Mouse (Mus musculus): ENCODE results near the gene Cebpb.

Cebpb gene

DNA sequence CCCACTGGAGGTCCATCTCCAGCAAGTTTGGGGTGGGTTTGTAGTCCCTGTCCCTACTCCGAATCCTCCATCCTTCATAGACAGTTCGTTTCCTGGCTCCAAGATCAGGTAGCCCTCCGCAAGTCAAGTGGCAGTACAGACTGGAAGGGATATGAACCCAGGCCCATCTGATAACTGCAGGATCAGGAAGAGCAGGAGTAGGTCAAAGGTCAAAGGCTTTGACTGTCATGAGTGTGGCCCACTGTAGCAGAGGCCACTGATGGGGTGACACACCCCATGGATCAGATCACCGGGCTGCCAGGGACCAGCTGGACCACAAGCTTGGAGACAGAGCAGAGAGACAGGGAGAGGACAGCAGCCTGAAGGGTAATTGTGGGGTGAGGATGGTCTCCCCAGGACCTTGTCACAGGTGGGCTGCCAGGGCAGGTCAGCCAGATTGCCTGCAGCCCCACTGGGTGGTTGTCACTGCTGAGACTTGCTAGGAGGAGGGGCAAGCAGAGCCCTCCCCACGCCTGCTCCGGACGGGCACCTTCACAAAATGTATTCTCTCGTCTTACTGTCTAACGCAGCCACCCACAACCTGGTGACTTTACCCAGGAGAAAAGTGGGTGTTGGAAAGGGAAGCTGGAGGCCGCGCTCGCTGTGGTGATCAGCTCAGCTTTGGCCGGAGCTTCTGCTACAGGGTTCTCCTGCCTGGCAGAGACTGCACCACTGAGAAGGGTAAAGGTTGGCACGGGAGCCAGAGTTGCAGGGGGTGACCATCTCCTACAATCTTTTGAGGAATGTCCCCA is 3.4 kb downstream of the Cebpb start:
- no peak for DNase-seq

DNA sequence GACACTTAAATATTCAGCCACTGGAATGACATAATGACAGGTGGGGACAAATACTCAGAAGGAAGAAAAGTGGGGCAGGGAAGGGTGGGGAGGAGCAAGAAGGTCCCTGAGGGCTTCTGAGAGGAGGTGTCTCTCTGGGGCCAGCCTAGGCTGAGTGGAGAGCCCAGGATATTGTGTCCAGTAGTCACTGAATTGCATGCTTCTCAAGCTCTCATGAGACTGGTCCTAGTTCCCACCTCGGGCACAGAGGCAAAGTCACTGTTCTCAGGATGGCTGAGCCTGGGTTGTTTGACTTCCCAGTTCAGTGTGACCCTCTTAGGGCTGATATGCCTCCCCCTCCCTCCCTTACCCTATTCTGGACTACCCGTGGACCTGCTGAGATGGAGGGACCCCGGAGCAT is 4.1 kb downstream of the Cebpb start:
- no peak for DNase-seq

DNA sequence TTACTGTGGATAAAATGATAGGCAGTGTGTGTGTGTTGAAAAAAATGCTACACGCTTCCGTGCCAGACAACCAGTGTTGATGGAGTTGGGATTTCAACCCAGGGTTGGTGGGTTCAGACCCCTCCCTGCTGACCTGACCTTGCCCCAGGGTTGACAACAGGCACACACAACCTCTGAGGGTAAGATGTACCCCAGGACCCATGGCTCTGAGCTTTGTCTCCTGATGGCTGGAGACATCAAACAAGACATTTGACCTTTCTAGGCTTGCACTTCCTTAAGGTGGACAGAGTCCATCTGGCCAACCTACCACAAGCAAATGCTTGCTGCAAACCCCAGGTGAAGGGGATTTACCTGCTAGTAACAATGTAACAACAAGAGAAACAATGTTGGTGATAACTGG is 4.8 kb downstream of the Cebpb start:
- no peak for DNase-seq

DNA sequence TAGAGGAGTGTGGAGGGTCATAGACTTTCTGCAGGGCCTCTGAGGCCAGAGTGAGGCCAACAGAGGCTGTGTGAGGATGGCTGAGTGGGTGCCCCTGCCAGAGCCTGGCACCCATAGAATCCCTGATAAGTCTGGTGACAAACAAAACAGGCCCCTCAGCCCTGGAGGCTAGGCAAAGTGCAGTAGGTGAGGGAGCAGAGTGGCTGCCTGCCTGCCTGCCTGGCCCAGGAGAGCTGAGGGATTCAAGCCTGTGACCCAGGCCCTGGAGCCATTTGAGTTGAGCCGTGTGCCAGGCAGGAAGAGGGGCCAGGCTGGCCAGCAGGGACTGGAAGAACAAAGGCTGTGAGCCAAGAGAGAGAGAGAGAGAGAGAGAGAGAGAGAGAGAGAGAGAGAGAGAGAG is 5.5 kb downstream of the Cebpb start:
- DNase-seq = no peak

DNA sequence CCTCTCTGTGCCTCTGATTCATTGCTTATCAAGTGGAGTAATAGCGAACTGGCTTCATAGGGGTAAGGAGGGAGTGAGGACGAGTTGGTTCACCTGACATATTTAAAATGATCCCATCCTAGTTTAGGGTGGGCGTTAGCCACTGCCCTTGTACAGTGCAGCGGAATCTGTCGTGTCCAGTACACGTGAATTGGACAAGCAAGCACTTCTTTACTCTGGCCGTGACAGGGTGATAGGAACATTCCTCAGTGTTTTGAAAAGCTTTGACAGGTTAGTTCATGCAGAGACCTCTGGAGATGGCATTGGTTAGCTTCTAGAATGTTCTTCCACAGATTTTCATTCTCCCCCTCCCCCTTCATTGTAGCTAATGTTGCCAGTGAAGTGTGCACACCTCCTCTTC is 6.2 kb downstream of the Cebpb start:
- DNase-seq = no peak

DNA sequence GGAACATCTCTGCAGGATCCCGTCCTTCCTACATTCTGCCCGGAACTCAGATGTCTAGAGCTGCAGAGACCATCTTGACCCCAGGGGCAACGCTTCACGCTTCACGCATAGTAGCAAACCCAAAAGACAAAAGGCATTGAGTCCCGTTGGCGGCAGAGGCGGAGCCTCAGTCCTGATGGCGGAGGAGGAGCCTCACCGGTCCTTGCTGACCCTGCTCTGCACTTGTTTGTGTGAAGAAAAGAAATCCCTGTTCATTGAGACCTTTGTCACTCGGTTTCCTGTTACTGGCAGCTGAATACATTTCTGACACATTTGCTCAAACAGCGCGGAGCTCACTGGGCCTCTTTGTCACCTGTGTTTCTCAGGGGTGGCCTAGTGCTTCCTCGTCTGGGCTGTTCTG is 6.8 kb downstream of the Cebpb start:
- no peak for DNase-seq

DNA sequence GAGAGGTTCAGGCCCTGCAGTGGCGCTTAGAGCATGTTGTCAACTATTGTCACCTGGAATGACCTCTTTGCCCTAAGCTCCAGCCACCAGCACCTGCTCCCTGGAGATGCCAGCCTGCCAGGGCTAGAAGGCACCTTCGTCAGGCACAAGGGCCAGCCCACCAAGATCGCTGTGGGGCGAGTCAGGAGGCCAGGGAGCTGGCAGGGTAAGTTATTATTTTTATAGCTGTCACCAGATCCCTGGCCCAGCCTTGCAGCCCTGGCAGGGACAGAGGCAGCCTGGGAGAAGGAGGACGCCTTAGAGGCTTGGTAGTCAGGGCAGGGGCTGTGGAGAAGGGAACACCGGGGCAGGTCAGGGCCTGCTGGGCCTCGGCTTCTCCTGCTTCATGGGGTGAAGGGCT is 7.4 kb downstream of the Cebpb start:
- no peak for DNase-seq

DNA sequence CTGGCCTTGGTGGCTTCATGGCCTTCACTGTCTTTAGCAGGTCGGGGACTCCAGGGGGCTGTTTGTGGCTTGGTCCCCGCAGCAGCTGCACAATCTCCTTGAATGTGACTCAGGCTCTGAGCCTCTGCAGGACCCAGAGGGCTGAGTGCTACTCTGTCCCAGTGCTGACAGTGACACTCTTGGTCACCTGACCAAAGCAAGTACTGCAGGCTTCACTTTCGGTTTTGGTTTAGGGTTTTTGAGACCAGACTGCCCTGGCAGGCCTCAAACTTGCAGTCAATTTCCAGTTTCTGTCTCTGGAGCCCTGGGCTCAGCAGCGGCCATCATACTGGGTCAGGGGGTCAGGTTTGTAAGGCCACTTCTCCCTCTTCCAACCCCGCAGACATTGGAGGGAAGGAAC is 9.2 kb downstream of the Cebpb start:
- DNase-seq = peak; percentile 34 to 52

DNA sequence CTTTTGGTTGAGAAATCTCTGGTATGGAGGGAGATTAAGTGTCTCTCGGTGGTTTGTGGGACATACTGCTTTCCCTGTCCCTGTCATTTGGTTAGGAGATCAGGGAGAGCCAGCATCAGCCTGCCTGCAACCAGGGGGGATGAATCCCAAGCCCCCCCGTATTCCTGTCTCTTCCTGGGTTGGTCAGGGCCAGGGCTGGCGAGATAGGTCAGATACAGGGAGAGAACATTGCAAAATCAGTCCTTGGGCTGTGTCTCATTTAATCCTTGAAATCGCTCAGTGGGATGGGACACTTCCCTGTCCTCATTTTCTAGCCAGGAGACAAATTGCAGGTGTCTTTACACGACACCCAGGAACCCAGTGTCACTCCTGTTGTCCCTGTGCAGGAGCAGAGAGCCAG is 11.3 kb downstream of the Cebpb start:
- no peak for DNase-seq

DNA sequence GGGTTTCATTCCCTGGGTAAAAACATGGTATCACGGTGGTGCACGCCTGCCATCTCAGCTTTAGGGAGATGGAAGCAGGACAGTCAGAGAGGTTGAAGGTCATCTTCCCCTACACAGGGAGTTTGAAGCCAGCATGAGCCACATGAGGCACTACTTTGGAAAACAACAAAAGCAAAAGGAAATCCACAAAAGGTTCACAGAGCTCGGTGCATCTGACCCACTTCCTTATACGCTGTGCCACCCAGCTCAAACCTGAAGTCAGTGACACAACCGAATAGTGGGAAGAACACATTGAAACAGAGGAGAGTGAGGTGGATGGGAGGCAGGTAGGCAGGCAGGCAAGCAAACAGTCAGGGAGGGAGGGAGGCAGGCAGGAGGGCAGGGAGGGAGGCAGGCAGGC is 12.8 kb downstream of the Cebpb start:
- no peak for DNase-seq

DNA sequence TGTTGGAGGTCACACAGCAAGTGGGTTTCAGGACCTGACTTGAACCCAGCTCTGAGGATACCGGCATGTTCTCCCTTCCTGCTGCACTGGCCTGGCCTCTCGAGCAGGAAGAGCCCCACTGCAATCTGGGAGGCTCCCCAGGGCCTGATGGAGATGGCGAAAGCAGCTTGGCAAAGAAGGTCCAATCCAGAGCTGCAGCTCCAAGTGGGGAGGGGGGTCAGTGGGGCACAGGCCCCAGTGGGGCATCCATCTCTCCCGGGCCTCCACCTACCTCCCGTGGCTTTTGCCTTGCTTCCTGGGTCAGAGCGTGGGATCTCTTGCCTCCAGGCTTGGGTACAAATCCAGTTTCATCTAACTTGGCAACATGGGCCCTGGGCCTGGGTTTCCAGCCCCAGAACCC is 13.4 kb downstream of the Cebpb start:
- DNase-seq = no peak

DNA sequence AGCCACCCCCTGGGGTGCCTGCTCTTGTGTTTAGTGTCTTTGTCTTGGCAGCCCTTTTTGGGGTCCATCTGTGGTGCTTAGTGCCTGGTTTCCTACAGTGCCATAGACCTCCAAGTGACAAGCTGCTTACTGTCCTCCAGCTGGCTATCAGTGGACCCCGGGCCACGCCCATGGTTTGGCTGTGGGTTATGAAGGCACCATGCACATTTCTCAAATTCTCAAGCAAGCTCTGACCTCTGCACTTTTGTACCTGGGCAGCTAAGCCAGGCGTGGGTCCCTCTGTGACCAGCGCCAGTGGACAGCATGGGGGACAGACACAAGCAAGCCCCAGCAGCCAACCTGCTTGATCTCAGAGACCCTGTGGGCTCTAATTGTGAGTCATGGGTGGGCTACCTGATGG is 15.7 kb downstream of the Cebpb start:
- no peak for DNase-seq

DNA sequence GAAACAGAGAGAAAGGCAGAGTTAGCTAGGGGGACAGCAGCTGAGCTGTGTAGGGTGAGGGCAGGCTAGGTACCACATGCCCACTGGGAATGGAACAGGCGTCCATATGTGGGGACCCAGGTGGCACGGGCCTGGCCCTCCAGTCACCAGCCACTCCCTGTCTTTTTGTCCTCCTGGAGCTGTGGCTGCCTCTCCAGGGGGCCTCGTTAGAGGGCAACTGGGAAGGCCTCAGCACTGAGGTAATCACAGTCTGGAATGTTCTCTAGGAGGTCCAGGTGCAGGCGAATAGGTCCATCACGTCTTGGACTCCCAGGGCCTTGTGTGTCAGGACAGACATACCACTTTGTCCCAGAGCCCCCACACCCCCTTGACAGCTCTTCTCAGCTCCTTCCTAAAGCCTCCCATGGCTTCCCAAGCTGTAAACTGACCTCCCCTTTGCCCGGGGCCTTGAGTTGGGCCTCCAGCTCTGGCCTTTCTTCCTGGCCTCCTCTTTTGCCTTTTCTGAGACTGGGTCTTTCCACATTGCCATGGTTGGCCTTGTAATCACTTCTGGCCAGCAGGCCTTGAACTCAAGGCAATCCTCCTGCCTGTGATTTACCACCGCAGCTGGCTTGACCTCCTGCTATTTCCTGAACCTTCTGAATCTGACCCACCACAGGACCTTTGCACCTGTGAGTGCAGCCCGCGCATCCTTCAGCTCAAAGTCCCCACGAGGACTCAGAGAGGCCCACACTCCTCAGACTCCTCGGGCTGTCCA is 17.6 kb downstream of the Cebpb start:
- no peak for DNase-seq

DNA sequence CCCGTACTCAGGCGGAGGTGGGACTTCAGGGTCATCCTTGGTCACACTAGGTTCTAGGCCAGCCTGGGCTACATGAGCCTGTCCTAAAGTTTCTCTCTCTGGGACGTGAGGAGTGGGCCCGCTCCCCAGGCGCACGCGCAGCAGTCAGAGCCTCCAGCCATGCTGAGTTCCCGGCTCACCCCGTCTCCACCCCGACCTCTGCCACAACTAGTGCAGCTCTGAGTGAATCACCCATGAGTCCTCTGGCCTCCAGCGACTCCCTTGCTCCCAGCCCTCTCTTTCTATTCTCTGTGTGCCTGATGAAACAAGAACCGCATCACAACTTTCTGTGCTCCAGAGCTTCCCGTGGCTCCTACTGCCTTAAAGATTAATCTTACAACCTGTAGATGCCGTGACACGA is 19.7 kb downstream of the Cebpb start:
- DNase-seq = no peak

DNA sequence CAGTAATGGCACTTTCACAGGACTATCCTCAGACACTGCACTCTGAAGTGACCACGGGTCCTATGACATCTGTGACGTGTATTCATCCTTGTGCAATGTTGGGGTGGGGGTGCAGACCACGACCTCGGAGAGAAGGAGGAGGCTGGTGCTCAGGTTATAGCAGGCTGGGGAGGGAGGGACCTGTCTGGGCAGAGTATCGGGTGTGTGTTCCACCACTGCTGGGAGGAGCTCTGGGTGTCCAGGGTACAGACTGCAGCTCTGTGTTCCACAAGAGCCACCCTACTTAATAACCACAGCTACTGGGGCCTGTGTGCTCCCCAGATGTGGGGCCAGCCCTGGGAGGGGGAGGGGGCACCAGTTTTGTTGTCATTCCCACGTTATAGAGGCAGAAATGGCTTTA is 21.3 kb downstream of the Cebpb start:
- DNase-seq = no peak

DNA sequence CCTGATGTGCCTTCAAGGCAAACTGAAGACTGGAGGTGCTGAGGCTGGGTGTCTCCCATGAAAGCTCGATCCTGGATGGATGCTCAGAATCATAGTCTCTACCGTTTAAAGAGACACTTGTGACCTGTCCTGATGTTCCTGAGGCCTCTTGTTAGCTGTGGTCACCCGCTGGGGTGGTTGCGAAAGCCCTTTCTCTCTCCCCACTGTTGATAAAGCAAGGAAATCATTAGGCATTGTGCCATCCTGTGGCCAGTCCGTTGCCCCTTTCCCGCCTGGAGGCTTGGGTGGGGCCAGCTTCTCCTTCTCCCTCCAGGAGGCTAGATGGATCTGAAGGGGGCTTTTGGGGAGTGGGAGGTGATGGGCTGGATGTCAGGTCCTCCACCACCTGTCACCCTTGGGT is 21.9 kb downstream of the Cebpb start:
- DNase-seq = no peak

DNA sequence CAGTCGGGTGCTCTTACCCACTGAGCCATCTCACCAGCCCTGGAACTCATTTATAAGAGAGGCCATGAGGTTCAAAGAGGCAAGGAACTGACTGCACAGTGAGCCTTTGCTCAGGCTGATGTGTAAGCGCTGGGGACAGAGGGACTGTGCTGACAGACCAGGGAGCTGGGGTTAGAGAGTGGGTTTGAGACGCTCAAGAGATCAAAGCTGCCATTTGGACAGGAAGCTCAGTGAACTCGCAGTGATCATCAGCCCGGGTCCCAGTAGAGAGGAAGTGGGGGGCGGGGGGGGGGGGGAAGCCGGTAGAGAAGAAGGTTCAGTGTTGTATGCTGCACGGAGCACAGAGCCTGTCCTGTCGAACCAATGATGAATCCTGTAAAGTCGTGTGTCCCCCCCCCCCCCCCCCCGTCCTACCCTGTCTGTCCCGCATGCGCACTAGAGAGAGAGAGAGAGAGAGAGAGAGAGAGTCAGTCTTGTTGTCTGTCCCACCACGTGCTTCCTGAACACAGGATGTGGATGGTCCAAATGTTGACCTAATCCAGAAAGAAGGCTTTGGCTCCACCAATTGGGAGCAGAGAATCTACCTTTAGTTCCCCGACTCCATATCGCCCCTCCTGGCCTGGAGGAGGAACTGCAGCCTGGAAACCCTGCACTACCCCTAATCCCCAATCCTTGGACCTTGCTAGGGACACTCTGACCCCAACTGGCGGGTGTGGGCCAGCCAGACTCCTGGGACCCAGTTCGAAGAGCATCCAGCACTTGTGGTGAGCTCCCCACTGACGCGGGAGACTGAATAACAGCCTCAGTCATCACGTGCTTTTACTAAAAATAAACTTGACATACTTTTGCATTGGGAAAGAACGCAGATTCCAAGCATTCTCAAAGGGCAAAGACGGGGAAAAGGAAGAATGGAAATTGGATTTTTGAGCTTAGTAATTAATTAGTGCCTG is 24.4 kb downstream of the Cebpb start:
- no peak for DNase-seq

DNA sequence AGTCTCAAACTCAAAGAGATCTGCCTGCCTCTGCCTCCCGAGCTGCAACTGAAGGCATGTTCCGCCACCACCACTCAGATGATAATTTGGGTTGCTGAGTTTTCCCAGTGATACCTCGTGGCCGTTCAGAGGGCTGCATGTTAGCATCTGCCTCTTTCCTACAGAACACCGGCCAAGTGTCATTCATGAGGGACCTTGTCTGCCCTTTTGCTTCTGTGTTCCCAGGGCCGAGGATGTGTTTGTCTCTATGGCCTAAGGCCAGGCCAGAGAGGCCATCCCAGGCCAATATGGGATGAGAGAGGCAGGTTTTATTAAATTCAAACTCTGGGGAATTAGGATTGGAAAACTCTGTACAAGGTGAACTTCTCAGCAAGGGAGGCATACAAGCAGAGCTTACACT is 25.6 kb downstream of the Cebpb start:
- no peak for DNase-seq

DNA sequence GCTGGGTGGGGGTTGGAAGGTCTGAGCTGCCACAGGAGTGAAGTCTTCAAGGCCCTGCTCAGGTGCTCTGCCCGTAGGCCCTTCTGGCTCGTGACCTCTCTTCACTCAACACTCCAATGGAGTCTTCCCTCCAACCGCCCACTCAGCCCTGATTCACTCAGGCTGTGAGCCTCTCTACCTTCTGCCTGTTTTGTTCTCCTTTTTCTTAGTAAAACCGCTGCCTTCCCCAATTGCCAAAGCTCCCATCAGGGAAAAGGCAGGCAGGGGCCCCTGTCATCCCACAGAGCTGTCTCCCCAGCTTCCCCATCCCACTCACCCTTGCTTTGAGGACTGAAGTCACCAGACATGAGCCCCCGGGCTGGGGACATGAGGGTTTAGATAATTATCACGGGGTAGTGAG is 26.3 kb downstream of the Cebpb start:
- no peak for DNase-seq

DNA sequence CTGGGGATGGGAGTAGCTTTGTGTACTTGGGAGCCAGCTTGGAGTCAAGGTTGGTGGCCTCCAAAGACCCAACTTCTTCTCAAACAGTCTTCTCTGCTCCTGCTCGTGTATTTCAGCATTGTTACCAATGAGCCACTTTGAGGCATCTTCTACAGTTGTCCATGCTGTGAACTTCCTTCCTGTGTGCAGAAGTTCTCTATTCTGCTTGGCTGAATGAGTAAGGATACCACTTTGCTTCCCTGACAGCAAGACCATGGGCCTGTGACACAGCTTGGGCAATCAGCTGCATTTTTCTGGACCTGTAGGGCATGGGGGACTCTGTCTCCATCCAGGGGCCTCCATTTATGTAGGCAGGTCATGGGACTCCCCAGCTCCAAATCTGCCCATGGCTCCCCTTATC is 28.5 kb downstream of the Cebpb start:
- no peak for DNase-seq

DNA sequence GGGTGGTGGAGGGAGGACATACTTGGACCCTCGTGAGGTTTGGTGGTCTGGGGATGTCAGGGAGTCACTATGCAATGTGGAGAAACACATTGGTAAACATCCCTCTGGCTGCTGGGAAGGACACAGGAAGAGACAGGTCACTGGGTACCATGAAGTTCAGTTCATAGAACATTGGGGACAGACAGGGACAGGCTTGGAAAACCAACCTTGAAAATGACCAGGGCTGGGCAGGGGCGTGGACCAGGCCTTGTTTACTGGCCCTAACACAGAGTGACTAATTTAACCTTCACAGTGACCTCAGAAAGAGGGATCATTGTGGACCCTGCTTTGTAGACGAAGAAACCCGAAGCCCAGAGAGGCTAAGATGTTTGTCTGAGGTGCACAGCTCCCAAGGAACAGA is 30.8 kb downstream of the Cebpb start:
- DNase-seq = no peak

DNA sequence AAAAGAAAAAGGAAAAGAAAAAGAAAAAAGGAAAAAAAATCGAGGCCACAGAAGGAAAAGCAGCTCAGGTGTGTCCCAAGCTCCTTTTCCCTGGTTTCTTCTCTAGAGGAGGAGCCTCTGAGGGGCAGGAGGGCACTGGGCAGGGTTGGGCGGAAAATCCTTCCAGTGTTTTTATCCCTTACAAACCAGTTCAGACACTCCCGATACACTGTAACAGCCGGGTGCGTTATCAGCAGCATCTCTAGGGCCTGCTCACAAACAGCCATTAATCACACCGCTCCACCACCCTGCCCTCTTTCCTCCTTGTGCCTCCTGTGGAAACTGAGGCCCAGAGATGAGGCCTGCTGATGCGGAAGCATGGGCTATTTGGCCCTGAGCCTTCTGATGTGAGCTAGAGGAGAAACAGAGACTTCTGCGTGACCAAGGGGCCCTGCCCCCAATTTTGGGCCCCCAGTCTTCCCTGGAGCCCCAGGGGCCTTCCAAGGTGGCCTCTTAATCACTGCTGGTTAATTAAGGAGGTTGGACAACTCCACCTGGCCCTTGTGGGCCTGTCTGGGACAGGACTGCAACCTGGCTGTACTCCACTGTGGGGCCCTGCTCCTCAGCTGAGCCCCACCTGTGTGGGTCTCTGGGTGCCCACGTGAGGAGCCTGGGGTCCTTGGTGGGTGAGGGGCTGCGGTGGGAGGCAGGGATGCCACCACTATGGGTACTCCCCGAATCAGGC is 32.6 kb downstream of the Cebpb start:
- no peak for DNase-seq

DNA sequence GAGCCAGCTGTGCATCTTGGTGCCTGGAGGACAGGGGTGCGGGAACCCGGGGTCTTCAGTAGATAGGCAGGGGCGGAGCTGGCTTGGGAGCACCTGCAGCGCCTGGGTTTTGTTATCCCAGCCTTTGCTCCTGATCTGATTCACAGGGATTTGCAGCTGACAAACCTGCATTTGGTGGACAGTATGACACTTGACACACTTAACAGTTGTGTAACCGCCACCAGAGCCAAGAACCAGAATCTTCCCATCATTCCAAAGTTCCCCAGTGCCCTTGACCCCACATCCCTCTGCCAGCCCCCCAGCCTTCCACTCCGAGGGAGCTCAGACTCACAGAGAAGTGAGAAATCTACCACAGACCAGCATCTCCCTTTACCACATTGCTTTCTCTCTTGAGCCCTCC is 33.8 kb downstream of the Cebpb start:
- DNase-seq = no peak
